Comparison of ENCODE assay signal across 10 mouse cellular contexts in the genomic region with DNA sequence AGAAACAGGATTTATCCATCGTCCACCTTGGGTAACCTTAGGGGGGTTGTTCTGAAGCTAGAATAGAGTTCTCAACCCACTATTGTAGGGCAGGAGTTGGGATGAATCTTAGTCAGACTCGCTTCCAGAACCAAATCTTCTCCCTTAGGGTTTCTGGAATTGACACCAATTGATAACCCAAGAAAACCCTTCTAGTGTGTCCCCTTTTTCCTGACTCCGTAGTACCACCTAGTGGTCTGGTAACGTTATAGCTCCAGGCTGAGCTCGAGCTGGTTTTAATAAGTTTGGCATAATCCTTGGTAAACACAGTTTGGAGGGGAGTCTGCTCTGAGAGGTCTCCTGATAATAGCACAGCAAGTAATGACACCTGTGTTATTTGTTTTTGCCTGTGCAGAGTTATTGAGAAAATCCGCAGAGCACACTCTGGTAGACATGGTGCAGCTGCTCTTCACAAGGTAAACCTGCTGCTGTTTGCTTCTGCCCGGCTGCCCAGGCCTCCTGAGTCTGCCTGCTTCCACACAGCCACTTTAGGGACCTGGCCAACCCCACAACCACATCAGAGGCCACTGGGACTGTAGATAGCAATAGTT. TPM values are rescaled to one million over a fixed set of nuclear protein-coding genes. Genes with fewer than 3 reads are reported as not detected.
A peak's percentile ranks its signal among the peaks of the same experiment; 100 is the strongest.
DNase-seq lines count a peak whose midpoint lies in the region; ATAC-seq and TF ChIP-seq lines count a peak whose summit lies in the region.
"Had no signal": no experiment of that assay in that cellular context is flagged by ENCODE, and none has a peak within 500 bp of the region (broad histone marks: within the 10 kb centered on the region; RNA-seq: fewer than 3 reads in every experiment).

No protein-coding gene starts in this region.

- no peaks in the 10 kb centered on the region for H3K27me3 ChIP-seq in intestine, postnatal 0 days (replicated peaks; ENCODE audit: control insufficient read depth, insufficient read depth, low read length)
- no peaks in the 10 kb centered on the region for H3K27me3 ChIP-seq in intestine, embryonic 16.5 days (replicated peaks; ENCODE audit: control insufficient read depth, insufficient read depth, low read length)
- H3K27me3 ChIP-seq: embryonic facial prominence, embryonic 15.5 days; limb, embryonic 15.5 days had no signal

- in situ Hi-C loops in ES-E14 (cut with MboI; ENCODE audit: low sequenced_read_pairs in 2 of 2, unreplicated experiment in 2 of 2) = loop anchor here (10.0 kb wide), 1 partner anchor 119 kb away; the partner anchor contains the start of gene Elovl3 (in 2 of the 2)

- H3K36me3 ChIP-seq in intestine, postnatal 0 days (ENCODE audit: control insufficient read depth, insufficient read depth) = peaks cover 55% of the 10 kb centered on the region
- peaks cover 6% of the 10 kb centered on the region; the same call in 1 of the 2 replicates for H3K36me3 ChIP-seq in intestine, embryonic 16.5 days (ENCODE audit: control insufficient read depth, insufficient read depth, low read length)
- peaks cover 4% of the 10 kb centered on the region; the same call in 1 of the 2 replicates for H3K36me3 ChIP-seq in ES-E14 (ENCODE audit: control insufficient read depth, insufficient read depth, low read length, poor library complexity, severe bottlenecking)

- H3K4me2 ChIP-seq in intestine, postnatal 0 days (replicated peaks; ENCODE audit: low read depth) = no peak overlapping the region
- H3K4me2 ChIP-seq in intestine, embryonic 16.5 days (ENCODE audit: low read depth, low read length) = no peak overlapping the region
- H3K4me2 ChIP-seq: embryonic facial prominence, embryonic 15.5 days; limb, embryonic 15.5 days had no signal

- TF ChIP-seq CTCF in intestine, postnatal 0 days (IDR thresholded peaks at IDR 0.05; ENCODE audit: low read depth) = peak; percentile 84
- TF ChIP-seq CTCF in layer of hippocampus, adult 2 months (conservative IDR thresholded peaks at IDR 0.05) = peak; percentile 95

- no peak for ATAC-seq in intestine, postnatal 0 days
- no peak for ATAC-seq in intestine, embryonic 16.5 days

- no peaks in the 10 kb centered on the region for H3K4me1 ChIP-seq in intestine, postnatal 0 days (replicated peaks; ENCODE audit: control insufficient read depth, insufficient read depth, low read length)
- no peaks in the 10 kb centered on the region for H3K4me1 ChIP-seq in intestine, embryonic 16.5 days (ENCODE audit: control insufficient read depth, insufficient read depth, low read length)
- no peaks in the 10 kb centered on the region for H3K4me1 ChIP-seq in ES-E14 (ENCODE audit: control insufficient read depth in 2 of 2, insufficient read depth in 2 of 2, low read length in 2 of 2, poor library complexity in 1 of 2)
- H3K4me1 ChIP-seq: embryonic facial prominence, embryonic 15.5 days; limb, embryonic 15.5 days had no signal

- no peak overlapping the region for H3K4me3 ChIP-seq in intestine, postnatal 0 days (ENCODE audit: low read depth, low read length)
- H3K4me3 ChIP-seq in intestine, embryonic 16.5 days (ENCODE audit: low read length) = no peak overlapping the region
- H3K4me3 ChIP-seq in ES-E14 (ENCODE audit: insufficient read depth in 1 of 2, low read depth in 1 of 2, low read length in 2 of 2, poor library complexity in 1 of 2, severe bottlenecking in 1 of 2) = no peak overlapping the region
- H3K4me3 ChIP-seq in layer of hippocampus, adult 2 months = no peak overlapping the region
- H3K4me3 ChIP-seq: embryonic facial prominence, embryonic 15.5 days; limb, embryonic 15.5 days had no signal

- no peaks in the 10 kb centered on the region for H3K9me3 ChIP-seq in intestine, postnatal 0 days (ENCODE audit: control insufficient read depth)
- H3K9me3 ChIP-seq in intestine, embryonic 16.5 days (ENCODE audit: control insufficient read depth, low read length) = no peaks in the 10 kb centered on the region
- no peaks in the 10 kb centered on the region for H3K9me3 ChIP-seq in ES-E14 (ENCODE audit: control insufficient read depth, insufficient read depth, low read depth, low read length)
- H3K9me3 ChIP-seq: embryonic facial prominence, embryonic 15.5 days; limb, embryonic 15.5 days had no signal

- peak; percentile 55 for DNase-seq in A20 (ENCODE audit: low read depth, low spot score)
- peak; percentile 26 for DNase-seq in ES-E14 (ENCODE audit: low read depth, low spot score)
- DNase-seq in cerebellum, postnatal 25 days = peak; percentile 30 to 52
- peak; percentile 28 to 62 for DNase-seq in layer of hippocampus, adult 2 months (ENCODE audit: low spot score in 2 of 2)
- peak; percentile 63 for DNase-seq in naive thymus-derived CD4-positive, alpha-beta T cell, adult 2 months (ENCODE audit: low read depth)
- DNase-seq in adrenal gland, postnatal 4 days (ENCODE audit: low spot score in 2 of 2) = no peak

- H3K9ac ChIP-seq in intestine, postnatal 0 days (ENCODE audit: low read depth, low read length) = no peak overlapping the region
- no peak overlapping the region for H3K9ac ChIP-seq in intestine, embryonic 16.5 days (ENCODE audit: low read depth, low read length)
- no peak overlapping the region for H3K9ac ChIP-seq in ES-E14 (ENCODE audit: insufficient read depth, low read depth, low read length, poor library complexity, severe bottlenecking)
- H3K9ac ChIP-seq: embryonic facial prominence, embryonic 15.5 days; limb, embryonic 15.5 days had no signal

- WGBS in intestine, postnatal 0 days = 33% methylated on average over 7 of the region's 7 CpGs
- WGBS in intestine, embryonic 16.5 days = 38% methylated on average over 7 of the region's 7 CpGs

- H3K27ac ChIP-seq in intestine, postnatal 0 days (ENCODE audit: low read depth, low read length) = no peak overlapping the region
- H3K27ac ChIP-seq in intestine, embryonic 16.5 days (ENCODE audit: low read length) = no peak overlapping the region
- no peak overlapping the region for H3K27ac ChIP-seq in ES-E14 (ENCODE audit: insufficient read depth, low read depth, low read length, poor library complexity, severe bottlenecking)
- H3K27ac ChIP-seq in layer of hippocampus, adult 2 months = no peak overlapping the region
- H3K27ac ChIP-seq: embryonic facial prominence, embryonic 15.5 days; limb, embryonic 15.5 days had no signal

TF ChIP-seq in ES-E14, 5 proteins besides CTCF, POLR2A, EP300 and RAD21:
- peak; percentile 66; the same call in 1 of the 2 replicates for TF ChIP-seq ZC3H11A (IDR thresholded peaks at IDR 0.05; ENCODE audit: borderline replicate concordance, low read depth, low read length)
- no peak for TF ChIP-seq ZNF384 (IDR thresholded peaks at IDR 0.05; ENCODE audit: low read depth, low read length)

RNA-seq across cellular contexts. Expression of gene Nfkb2, which starts 49.9 kb away (rescaled TPM):
- 6.1 and 6.7 TPM in 2 replicates for polyA plus RNA-seq in intestine, postnatal 0 days (2015; fragmentation: Nextera tagmentation; extraction: Ambion mirVana)
- polyA plus RNA-seq in intestine, embryonic 16.5 days (2015; fragmentation: Nextera tagmentation; extraction: Ambion mirVana) = 9.1 and 9.8 TPM in 2 replicates
- total RNA-seq in ES-E14 (2012; rRNA removed) = 11.6 and 13.0 TPM in 2 replicates
- total RNA-seq in layer of hippocampus, adult 2 months (2021) = 1 to 10 TPM; 2.1 to 2.4 TPM
- 10 to 100 TPM; 22.0 to 24.3 TPM for total RNA-seq in adrenal gland, postnatal 4 days (2021)

Comparison
In these comparisons a context has a peak if more than half of its experiments do, and no peak if none do; other contexts are left out.
1. DNase-seq: peak in A20 (single experiment), ES-E14 (single experiment), cerebellum, postnatal 25 days (2 of 2), layer of hippocampus, adult 2 months (2 of 2) and naive thymus-derived CD4-positive, alpha-beta T cell, adult 2 months (single experiment); none in adrenal gland, postnatal 4 days (0 of 2).